Mouse (Mus musculus) heart, embryonic 13.5 days (tissue): Measurements from ENCODE around the gene Mx1. TPM values are rescaled to one million over a fixed set of nuclear protein-coding genes. Genes with fewer than 3 reads are reported as not detected.

ENCODE experiments used
- ATAC-seq: fragments of 200-750 bp; cut with Nextera tagmentation; 2 replicates; pipeline ENCODE4 v1.8.0; 2017; ENCODE audit warnings: moderate TSS enrichment; ENCODE audit not compliant: insufficient number of reproducible peaks, low FRiP score, low TSS enrichment; ENCODE audit errors: extremely low read depth
- H3K27ac ChIP-seq: fragments of 300-500 bp; sonication (generic); replicated peaks from 2 replicates; pipeline ENCODE4 v1.5.1; 2015; ENCODE audit warnings: moderate library complexity, mild to moderate bottlenecking, inconsistent platforms
- H3K27me3 ChIP-seq: fragments of 300-500 bp; sonication (generic); replicated peaks from 2 replicates; pipeline ENCODE4 v1.6.1; 2015; ENCODE audit warnings: mild to moderate bottlenecking, inconsistent platforms
- H3K36me3 ChIP-seq: fragments of 300-500 bp; sonication (generic); 2 replicates; pipeline ENCODE4 v1.6.1; 2015; ENCODE audit warnings: mild to moderate bottlenecking, inconsistent platforms
- H3K4me1 ChIP-seq: fragments of 300-500 bp; sonication (generic); 2 replicates; pipeline ENCODE4 v1.6.1; 2015; ENCODE audit warnings: inconsistent platforms
- H3K4me2 ChIP-seq: fragments of 300-500 bp; sonication (generic); 2 replicates; pipeline ENCODE4 v1.6.1; 2015; ENCODE audit warnings: inconsistent platforms, mild to moderate bottlenecking, moderate library complexity
- H3K4me3 ChIP-seq: fragments of 300-500 bp; sonication (generic); 2 replicates; pipeline ENCODE4 v1.5.1; 2015; ENCODE audit warnings: moderate library complexity, mild to moderate bottlenecking, inconsistent platforms
- H3K9ac ChIP-seq: fragments of 300-500 bp; sonication (generic); 2 replicates; pipeline ENCODE4 v1.6.1; 2015; ENCODE audit warnings: inconsistent platforms, mild to moderate bottlenecking, moderate library complexity
- H3K9me3 ChIP-seq: fragments of 300-500 bp; sonication (generic); 2 replicates; pipeline ENCODE4 v1.6.1; 2016; ENCODE audit warnings: inconsistent platforms
- WGBS: fragments of 180-500 bp; shearing (Covaris S2); methylation state at CpG from one replicate; pipeline ENCODE4 v1.1.7; 2015; ENCODE audit warnings: mixed read lengths; 5-methylcytosine and 5-hydroxymethylcytosine counted together
- polyA plus RNA-seq: library from polyadenylated mRNA; unstranded; fragments of >200 nt; fragmentation: Nextera tagmentation; extraction: Ambion mirVana; gene quantifications from 2 replicates; pipeline ENCODE4 v1.2.1, GENCODE M21; 2015

Mx1 gene
- polyA plus RNA-seq: 0.18 and 0.27 TPM in 2 replicates

- Histone ChIP-seq H3K36me3 (no peaks in the 10 kb centered on the region), H3K4me3 (no peak within 1 kb of the TSS), H3K27me3 (no peaks in the 10 kb centered on the region), H3K9me3 (peaks cover 4% of the 10 kb centered on the region; the same call in 1 of the 2 replicates), H3K9ac (no peak within 1 kb of the TSS), H3K4me2 (no peak within 1 kb of the TSS), H3K4me1 (peaks cover 7% of the 10 kb centered on the region; the same call in 1 of the 2 replicates), H3K27ac (no peak within 1 kb of the TSS)
- ATAC-seq: no peak
- WGBS: 39% methylated on average over 4 of the region's 4 CpGs
Observed at GRCm38 (mm10) chr16:97462481-97463181, at the start of gene Mx1. Mx1 (minus strand) TSS chr16:97462907.

GRCm38 (mm10) chr16:97512347-97512751 is 49.6 kb upstream of the Mx1 start:
- H3K9ac ChIP-seq: no peak overlapping the region
- H3K4me2 ChIP-seq: no peak overlapping the region
- no peaks in the 10 kb centered on the region for H3K9me3 ChIP-seq
- WGBS: 85% methylated on average over 12 of the region's 12 CpGs
- no peak overlapping the region for H3K4me3 ChIP-seq
- H3K36me3 ChIP-seq: no peaks in the 10 kb centered on the region
- ATAC-seq: no peak
- H3K27me3 ChIP-seq: no peaks in the 10 kb centered on the region; the same call in 1 of the 2 replicates
- peaks cover 6% of the 10 kb centered on the region for H3K4me1 ChIP-seq
- no peak overlapping the region for H3K27ac ChIP-seq

- no peak for ATAC-seq
- no peaks in the 10 kb centered on the region; the same call in 1 of the 2 replicates for H3K27me3 ChIP-seq
- H3K9me3 ChIP-seq: no peaks in the 10 kb centered on the region
- H3K4me3 ChIP-seq: no peak overlapping the region
- H3K9ac ChIP-seq: no peak overlapping the region
- H3K36me3 ChIP-seq: no peaks in the 10 kb centered on the region
- no peak overlapping the region for H3K27ac ChIP-seq
- no peak overlapping the region for H3K4me2 ChIP-seq
- H3K4me1 ChIP-seq: peaks cover 6% of the 10 kb centered on the region
Observed at GRCm38 (mm10) chr16:97511495-97511894, 48.8 kb upstream of the Mx1 start.

GRCm38 (mm10) chr16:97510849-97511248 is 48.1 kb upstream of the Mx1 start:
- Histone ChIP-seq H3K4me3 (no peak overlapping the region), H3K27ac (no peak overlapping the region), H3K4me2 (no peak overlapping the region), H3K4me1 (peaks cover 6% of the 10 kb centered on the region), H3K36me3 (no peaks in the 10 kb centered on the region), H3K9ac (no peak overlapping the region), H3K9me3 (no peaks in the 10 kb centered on the region), H3K27me3 (no peaks in the 10 kb centered on the region; the same call in 1 of the 2 replicates)
- 48% methylated on average over 5 of the region's 5 CpGs for WGBS
- ATAC-seq: no peak

- no peaks in the 10 kb centered on the region for H3K4me1 ChIP-seq
- no peak for ATAC-seq
- H3K36me3 ChIP-seq: no peaks in the 10 kb centered on the region
- no peak overlapping the region for H3K27ac ChIP-seq
- no peaks in the 10 kb centered on the region for H3K9me3 ChIP-seq
- no peak overlapping the region for H3K9ac ChIP-seq
- no peak overlapping the region for H3K4me3 ChIP-seq
- no peak overlapping the region for H3K4me2 ChIP-seq
- H3K27me3 ChIP-seq: no peaks in the 10 kb centered on the region; the same call in 1 of the 2 replicates
Observed at GRCm38 (mm10) chr16:97507783-97508182, 45.1 kb upstream of the Mx1 start.

GRCm38 (mm10) chr16:97504793-97505192 is 42.1 kb upstream of the Mx1 start:
- Histone ChIP-seq H3K36me3 (no peaks in the 10 kb centered on the region), H3K27ac (no peak overlapping the region), H3K9ac (no peak overlapping the region), H3K4me1 (no peaks in the 10 kb centered on the region), H3K9me3 (no peaks in the 10 kb centered on the region), H3K4me2 (no peak overlapping the region), H3K4me3 (no peak overlapping the region), H3K27me3 (no peaks in the 10 kb centered on the region)
- WGBS: 66% methylated on average over 3 of the region's 3 CpGs
- no peak for ATAC-seq

GRCm38 (mm10) chr16:97503849-97504248 is 41.1 kb upstream of the Mx1 start:
- H3K4me3 ChIP-seq: no peak overlapping the region
- no peak for ATAC-seq
- H3K4me2 ChIP-seq: no peak overlapping the region
- no peak overlapping the region for H3K27ac ChIP-seq
- H3K36me3 ChIP-seq: no peaks in the 10 kb centered on the region
- WGBS: 87% methylated on average over 3 of the region's 3 CpGs
- H3K4me1 ChIP-seq: no peaks in the 10 kb centered on the region
- no peak overlapping the region for H3K9ac ChIP-seq
- no peaks in the 10 kb centered on the region for H3K27me3 ChIP-seq
- H3K9me3 ChIP-seq: no peaks in the 10 kb centered on the region

- no peak overlapping the region for H3K4me2 ChIP-seq
- no peaks in the 10 kb centered on the region for H3K36me3 ChIP-seq
- H3K27me3 ChIP-seq: no peaks in the 10 kb centered on the region
- no peak for ATAC-seq
- H3K4me1 ChIP-seq: no peaks in the 10 kb centered on the region
- H3K4me3 ChIP-seq: no peak overlapping the region
- no peak overlapping the region for H3K27ac ChIP-seq
- 80% methylated on average over 7 of the region's 7 CpGs for WGBS
- no peak overlapping the region for H3K9ac ChIP-seq
- H3K9me3 ChIP-seq: no peaks in the 10 kb centered on the region
Observed at GRCm38 (mm10) chr16:97500901-97501300, 38.2 kb upstream of the Mx1 start.

- H3K36me3 ChIP-seq: no peaks in the 10 kb centered on the region
- H3K4me3 ChIP-seq: no peak overlapping the region
- H3K4me2 ChIP-seq: no peak overlapping the region
- H3K27me3 ChIP-seq: no peaks in the 10 kb centered on the region
- H3K27ac ChIP-seq: no peak overlapping the region
- no peak overlapping the region for H3K9ac ChIP-seq
- WGBS: 88% methylated on average over 7 of the region's 7 CpGs
- ATAC-seq: no peak
- H3K9me3 ChIP-seq: no peaks in the 10 kb centered on the region
- H3K4me1 ChIP-seq: no peaks in the 10 kb centered on the region
Observed at GRCm38 (mm10) chr16:97499450-97499849, 36.7 kb upstream of the Mx1 start.

GRCm38 (mm10) chr16:97498139-97498538 is 35.4 kb upstream of the Mx1 start:
- no peaks in the 10 kb centered on the region for H3K27me3 ChIP-seq
- no peak for ATAC-seq
- H3K4me1 ChIP-seq: no peaks in the 10 kb centered on the region
- no peaks in the 10 kb centered on the region for H3K36me3 ChIP-seq
- H3K9me3 ChIP-seq: no peaks in the 10 kb centered on the region
- H3K27ac ChIP-seq: no peak overlapping the region
- H3K4me3 ChIP-seq: no peak overlapping the region
- 77% methylated on average over 3 of the region's 3 CpGs for WGBS
- no peak overlapping the region for H3K4me2 ChIP-seq
- H3K9ac ChIP-seq: no peak overlapping the region

- 37% methylated on average over 5 of the region's 5 CpGs for WGBS
- ATAC-seq: no peak
- no peak overlapping the region for H3K27ac ChIP-seq
- H3K9ac ChIP-seq: no peak overlapping the region
- no peaks in the 10 kb centered on the region for H3K4me1 ChIP-seq
- H3K4me2 ChIP-seq: no peak overlapping the region
- no peaks in the 10 kb centered on the region for H3K9me3 ChIP-seq
- H3K4me3 ChIP-seq: no peak overlapping the region
- H3K27me3 ChIP-seq: no peaks in the 10 kb centered on the region
- H3K36me3 ChIP-seq: no peaks in the 10 kb centered on the region
Observed at GRCm38 (mm10) chr16:97497682-97498081, 35.0 kb upstream of the Mx1 start.

- no peaks in the 10 kb centered on the region for H3K4me1 ChIP-seq
- 43% methylated on average over 3 of the region's 3 CpGs for WGBS
- no peaks in the 10 kb centered on the region for H3K9me3 ChIP-seq
- no peak for ATAC-seq
- no peak overlapping the region for H3K4me2 ChIP-seq
- H3K27me3 ChIP-seq: no peaks in the 10 kb centered on the region
- H3K27ac ChIP-seq: no peak overlapping the region
- no peak overlapping the region for H3K9ac ChIP-seq
- no peak overlapping the region for H3K4me3 ChIP-seq
- no peaks in the 10 kb centered on the region for H3K36me3 ChIP-seq
Observed at GRCm38 (mm10) chr16:97496026-97496425, 33.3 kb upstream of the Mx1 start.
